Mouse (Mus musculus) ES-Bruce4 (cell line): ENCODE data around the gene Eef1a1.

Experiments used
- CTCF ChIP-seq: IDR thresholded peaks from one replicate; pipeline ENCODE4 v1.8.1; 2011; ENCODE audit warnings: low read depth, low read length
- EP300 ChIP-seq: IDR thresholded peaks from 2 replicates; pipeline ENCODE4 v1.6.1; 2011; ENCODE audit warnings: low read depth, low read length; ENCODE audit not compliant: insufficient read depth
- POLR2A ChIP-seq: IDR thresholded peaks from one replicate; pipeline ENCODE4 v1.8.1; 2011; ENCODE audit warnings: low read length; ENCODE audit not compliant: insufficient read depth

DNA sequence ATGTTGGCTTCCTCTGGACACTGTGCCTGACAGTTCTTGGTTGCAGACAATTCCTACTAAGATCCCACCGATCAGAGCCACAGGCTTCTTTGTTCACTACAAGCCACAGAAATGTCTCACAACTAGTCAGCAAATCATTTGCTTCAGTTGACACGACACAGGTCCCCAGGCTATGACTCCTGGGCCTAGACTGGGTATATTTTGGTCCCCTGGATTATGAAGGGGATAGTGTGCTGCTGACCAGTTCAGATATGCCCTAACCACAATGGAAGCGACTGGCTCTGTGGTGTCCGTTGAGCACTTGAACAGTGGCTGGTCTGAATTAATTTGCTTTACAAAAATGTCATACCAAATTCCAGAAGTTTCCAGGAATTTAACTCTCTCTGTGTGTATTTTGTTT lies 25.7 kb upstream of the Eef1a1 start:
- no peak for TF ChIP-seq CTCF
- no peak for TF ChIP-seq POLR2A
- TF ChIP-seq EP300: no peak
